Mouse (Mus musculus) lung, adult 2 months (tissue): ENCODE data around the gene Lrfn4. TPM values are rescaled to one million over a fixed set of nuclear protein-coding genes. Genes with fewer than 3 reads are reported as not detected.
"Not testable (repeated sequence)": the region's sequence is repeated elsewhere in the genome, so short reads cannot be mapped to it uniquely, and the experiment has no call there.

Experiments used
- DNase-seq: peaks from one replicate; pipeline ENCODE4 v3.0.0; 2022
- H3K4me1 ChIP-seq: fragments of 200-500 bp; 2 replicates; pipeline ENCODE4 v1.6.1; 2011; ENCODE audit warnings: low read length; ENCODE audit not compliant: control insufficient read depth, insufficient read depth
- H3K4me3 ChIP-seq: fragments of 200-500 bp; replicated peaks from 2 replicates; pipeline ENCODE3; 2011; ENCODE audit warnings: low read depth, mild to moderate bottlenecking, control low read depth, low read length; ENCODE audit errors: extremely low read depth
- CTCF ChIP-seq: fragments of 200-500 bp; IDR thresholded peaks from 2 replicates; pipeline ENCODE4 v1.5.1; 2011; ENCODE audit warnings: mild to moderate bottlenecking, low read length, control low read depth; ENCODE audit not compliant: insufficient read depth
- POLR2A ChIP-seq: fragments of 200-500 bp; IDR thresholded peaks from 2 replicates; pipeline ENCODE4 v1.6.1; 2011; ENCODE audit warnings: low read depth, mild to moderate bottlenecking, control low read depth, low read length, borderline replicate concordance; ENCODE audit errors: extremely low read depth
- WGBS: fragments of 180-500 bp; shearing (Covaris S2); methylation state at CpG from one replicate; pipeline ENCODE4 v1.1.7; 2018; 5-methylcytosine and 5-hydroxymethylcytosine counted together
- polyA plus RNA-seq: library from polyadenylated mRNA; depleted of rRNA; stranded (reverse); fragments of >200 nt; gene quantifications from 2 replicates; pipeline ENCODE4 v1.2.3, GENCODE M21; 2012

The Lrfn4 gene
- polyA plus RNA-seq, 1 experiment: 24.6 TPM

- no peak for TF ChIP-seq CTCF
- H3K4me3 ChIP-seq: no peak overlapping the region
- WGBS: 57% methylated on average over 7 of the region's 7 CpGs
- no peak for DNase-seq
- no peaks in the 10 kb centered on the region for H3K4me1 ChIP-seq
Measured at GRCm38 (mm10) chr19:4593792-4594522, 21.5 kb downstream of the Lrfn4 start.

GRCm38 (mm10) chr19:4590025-4590424 lies 25.4 kb downstream of the Lrfn4 start:
- H3K4me1 ChIP-seq: no peaks in the 10 kb centered on the region
- WGBS: 70% methylated on average over 3 of the region's 3 CpGs
- no peak for DNase-seq
- H3K4me3 ChIP-seq: no peak overlapping the region
- TF ChIP-seq POLR2A (no peak), CTCF (no peak)

GRCm38 (mm10) chr19:4589081-4589480 lies 26.4 kb downstream of the Lrfn4 start:
- peak; percentile 51; the same call in 1 of the 2 replicates for TF ChIP-seq CTCF
- TF ChIP-seq POLR2A: no peak
- no peak for DNase-seq
- Histone ChIP-seq H3K4me3 (no peak overlapping the region), H3K4me1 (no peaks in the 10 kb centered on the region)
- WGBS: 68% methylated on average over 1 of the region's 1 CpGs

- no peak overlapping the region for H3K4me3 ChIP-seq
- WGBS: 56% methylated on average over 3 of the region's 3 CpGs
- H3K4me1 ChIP-seq: no peaks in the 10 kb centered on the region
- no peak for TF ChIP-seq CTCF
- TF ChIP-seq POLR2A: no peak
- DNase-seq: no peak
Measured at GRCm38 (mm10) chr19:4588430-4588829, 27.0 kb downstream of the Lrfn4 start.

GRCm38 (mm10) chr19:4587426-4587825 lies 28.0 kb downstream of the Lrfn4 start:
- Histone ChIP-seq H3K4me1 (no peaks in the 10 kb centered on the region), H3K4me3 (no peak overlapping the region)
- 67% methylated on average over 2 of the region's 2 CpGs for WGBS
- DNase-seq: no peak
- no peak for TF ChIP-seq POLR2A
- TF ChIP-seq CTCF: no peak

- not testable (repeated sequence) for H3K4me1 ChIP-seq, H3K4me3 ChIP-seq, DNase-seq
Measured at GRCm38 (mm10) chr19:4586783-4587182, 28.7 kb downstream of the Lrfn4 start.

- TF ChIP-seq CTCF (no peak), POLR2A (no peak)
- no peak overlapping the region for H3K4me3 ChIP-seq
Measured at GRCm38 (mm10) chr19:4583856-4584255, 31.6 kb downstream of the Lrfn4 start.

GRCm38 (mm10) chr19:4579296-4579695 lies 36.2 kb downstream of the Lrfn4 start:
- peaks cover 8% of the 10 kb centered on the region for H3K4me1 ChIP-seq
- H3K4me3 ChIP-seq: no peak overlapping the region
- DNase-seq: no peak
- no peak for TF ChIP-seq POLR2A
- no peak for TF ChIP-seq CTCF
- WGBS: 59% methylated on average over 5 of the region's 5 CpGs

More at GRCm38 (mm10) chr19:4583856-4584255, 31.6 kb downstream of the Lrfn4 start:
- 58% methylated on average over 2 of the region's 2 CpGs for WGBS
- H3K4me1 ChIP-seq: no peaks in the 10 kb centered on the region; the same call in 1 of the 2 replicates
- DNase-seq: no peak

- WGBS: 39% methylated on average over 2 of the region's 2 CpGs
- peak; percentile 23 for DNase-seq
- H3K4me1 ChIP-seq: peaks cover 8% of the 10 kb centered on the region
- no peak for TF ChIP-seq CTCF
- TF ChIP-seq POLR2A: no peak
- no peak overlapping the region for H3K4me3 ChIP-seq
Measured at GRCm38 (mm10) chr19:4578799-4579198, 36.7 kb downstream of the Lrfn4 start.

- peaks cover 4% of the 10 kb centered on the region for H3K4me1 ChIP-seq
- DNase-seq: no peak
- no peak for TF ChIP-seq CTCF
- TF ChIP-seq POLR2A: no peak
- no peak overlapping the region for H3K4me3 ChIP-seq
- WGBS: 89% methylated on average over 1 of the region's 1 CpGs
Measured at GRCm38 (mm10) chr19:4573241-4573640, 42.2 kb downstream of the Lrfn4 start.

GRCm38 (mm10) chr19:4572467-4572866 lies 43.0 kb downstream of the Lrfn4 start:
- no peak for DNase-seq
- 61% methylated on average over 8 of the region's 8 CpGs for WGBS
- Histone ChIP-seq H3K4me3 (no peak overlapping the region), H3K4me1 (0 out of 2 replicates have a peak, but pooled peaks cover 2% of the 10 kb centered on the region)
- no peak for TF ChIP-seq CTCF
- no peak for TF ChIP-seq POLR2A
